Mouse (Mus musculus): ENCODE results near the gene D430019H16Rik.

D430019H16Rik gene

GRCm38 (mm10) chr12:105490227-105490626 lies 36.6 kb downstream of the D430019H16Rik start:
- no peak for DNase-seq (ENCODE audit: low spot score)

- DNase-seq (ENCODE audit: low spot score): no peak
Measured at GRCm38 (mm10) chr12:105490794-105491193, 37.1 kb downstream of the D430019H16Rik start.

DNA sequence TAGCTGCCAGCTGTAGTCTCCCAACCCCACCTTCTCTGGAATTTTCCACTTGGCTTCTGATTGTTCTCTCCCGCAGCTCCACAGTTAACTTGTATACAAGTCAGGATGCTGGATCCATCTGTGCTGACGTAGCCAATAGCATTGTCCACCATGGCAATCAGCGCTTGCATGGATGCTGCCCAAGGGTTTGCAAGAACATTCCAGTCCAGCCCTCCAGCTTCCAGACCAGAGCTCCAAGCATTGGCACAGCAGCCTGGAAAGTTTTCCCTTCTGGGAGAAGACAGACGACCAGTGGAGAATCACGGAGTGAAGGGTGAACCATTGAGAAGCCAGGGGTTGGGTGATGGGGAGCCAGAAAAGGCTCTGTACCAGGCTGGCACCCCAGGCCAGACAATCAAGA lies 41.1 kb downstream of the D430019H16Rik start:
- DNase-seq (ENCODE audit: low spot score): no peak

- DNase-seq (ENCODE audit: low spot score): peak; percentile 20
Measured at GRCm38 (mm10) chr12:105497894-105498293, 44.2 kb downstream of the D430019H16Rik start.

DNA sequence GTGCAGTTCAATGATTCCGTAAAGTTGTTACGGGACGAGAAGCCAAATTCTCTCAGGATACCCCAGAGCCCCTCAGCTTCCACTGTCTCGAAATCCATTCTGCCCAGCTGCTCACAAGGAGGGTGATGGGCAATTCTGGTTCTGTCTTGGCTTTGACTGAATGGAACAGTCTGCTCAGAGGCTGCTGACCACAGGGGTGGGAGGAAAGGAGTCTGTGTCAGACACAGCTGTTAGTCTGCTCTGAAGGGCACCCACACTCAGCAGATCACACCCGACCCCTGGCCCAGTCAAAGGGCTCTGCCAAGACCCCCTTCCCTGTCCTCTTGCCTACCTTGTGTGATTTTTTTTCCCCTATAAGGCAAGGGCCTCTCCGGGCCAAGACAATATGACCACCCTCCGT lies 44.8 kb downstream of the D430019H16Rik start:
- no peak for DNase-seq (ENCODE audit: low spot score)

GRCm38 (mm10) chr12:105498842-105499241 lies 45.2 kb downstream of the D430019H16Rik start:
- DNase-seq (ENCODE audit: low spot score): no peak

- DNase-seq (ENCODE audit: low spot score): no peak
Measured at GRCm38 (mm10) chr12:105500940-105501339, 47.3 kb downstream of the D430019H16Rik start.

GRCm38 (mm10) chr12:105504736-105505135 lies 51.1 kb downstream of the D430019H16Rik start:
- peak; percentile 17 for DNase-seq (ENCODE audit: low spot score)

DNA sequence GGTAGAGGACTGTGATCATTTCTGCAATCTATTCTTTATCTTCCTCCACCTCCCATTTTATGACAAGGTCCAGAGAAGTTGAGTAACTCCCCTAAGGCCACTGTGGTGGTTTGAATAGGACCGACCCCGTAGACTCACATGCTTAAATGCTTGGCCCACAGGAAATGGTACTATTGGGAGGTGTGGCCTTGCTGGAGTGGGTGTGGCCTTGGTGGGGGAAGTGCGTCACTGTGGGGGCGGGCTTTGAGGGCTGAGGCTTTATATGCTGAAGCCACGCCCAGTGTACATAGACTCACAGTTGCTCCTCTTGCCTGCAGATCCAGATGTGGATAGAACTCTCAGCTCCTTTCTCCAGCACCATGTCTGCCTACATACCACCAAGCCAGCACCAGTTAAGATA lies 57.5 kb downstream of the D430019H16Rik start:
- no peak for DNase-seq (ENCODE audit: low spot score)

GRCm38 (mm10) chr12:105511671-105512502 lies 58.2 kb downstream of the D430019H16Rik start:
- no peak for DNase-seq (ENCODE audit: low spot score)

GRCm38 (mm10) chr12:105514111-105514510 lies 60.5 kb downstream of the D430019H16Rik start:
- DNase-seq (ENCODE audit: low spot score): no peak

DNA sequence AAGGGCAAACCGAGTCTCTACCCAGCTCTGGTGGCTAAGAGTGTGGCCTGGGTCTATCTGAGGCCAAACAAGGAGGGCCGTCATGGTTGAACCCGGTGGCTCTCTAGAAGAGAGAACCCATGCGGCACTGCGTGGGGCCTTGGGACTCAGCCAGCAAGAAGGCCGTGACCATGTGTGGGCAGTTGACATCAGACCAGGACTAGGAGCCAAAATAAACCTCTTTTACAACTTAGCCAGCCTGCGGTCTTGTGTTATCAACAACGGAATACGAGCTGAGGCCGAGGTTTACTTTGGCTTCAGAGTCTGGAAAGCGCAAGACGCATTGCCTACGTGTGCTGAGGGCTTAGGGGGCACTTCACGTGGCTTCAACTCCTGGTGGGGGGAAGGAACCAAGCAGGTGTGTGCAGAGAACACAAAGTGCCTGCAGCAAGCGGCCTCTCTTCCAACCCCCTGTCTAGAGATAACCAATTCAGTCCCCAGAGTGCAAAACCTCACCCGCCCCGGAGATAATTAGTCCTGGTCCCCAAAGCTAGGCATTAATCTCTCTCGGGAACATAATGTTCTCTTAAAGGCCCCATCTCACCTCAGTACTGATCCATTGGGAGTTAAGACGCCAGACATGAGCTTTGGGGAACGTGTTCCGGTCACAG lies 63.5 kb downstream of the D430019H16Rik start:
- no peak for DNase-seq (ENCODE audit: low spot score)

DNA sequence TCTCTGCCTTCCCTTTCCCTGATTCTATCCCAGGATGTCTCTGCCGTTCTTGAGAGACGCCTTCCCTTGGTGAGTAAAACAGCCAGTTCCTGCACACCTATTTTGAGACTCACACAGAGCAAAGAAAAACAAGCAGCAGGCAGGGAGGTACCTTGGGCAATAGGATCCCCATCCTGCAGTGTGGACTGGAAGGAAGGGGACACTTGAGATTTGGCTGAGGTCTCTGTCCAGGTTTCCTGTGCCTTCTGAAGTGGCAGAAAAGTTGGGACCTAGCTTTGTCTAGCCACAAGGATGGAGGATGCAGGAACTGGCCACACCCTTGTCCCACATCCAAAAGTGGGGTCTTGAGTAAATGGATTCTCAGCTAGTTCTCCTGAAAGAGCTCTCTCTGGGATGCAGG lies 66.2 kb downstream of the D430019H16Rik start:
- no peak for DNase-seq (ENCODE audit: low spot score)

- DNase-seq (ENCODE audit: low spot score): no peak
Measured at GRCm38 (mm10) chr12:105521170-105521762, 67.6 kb downstream of the D430019H16Rik start.

DNA sequence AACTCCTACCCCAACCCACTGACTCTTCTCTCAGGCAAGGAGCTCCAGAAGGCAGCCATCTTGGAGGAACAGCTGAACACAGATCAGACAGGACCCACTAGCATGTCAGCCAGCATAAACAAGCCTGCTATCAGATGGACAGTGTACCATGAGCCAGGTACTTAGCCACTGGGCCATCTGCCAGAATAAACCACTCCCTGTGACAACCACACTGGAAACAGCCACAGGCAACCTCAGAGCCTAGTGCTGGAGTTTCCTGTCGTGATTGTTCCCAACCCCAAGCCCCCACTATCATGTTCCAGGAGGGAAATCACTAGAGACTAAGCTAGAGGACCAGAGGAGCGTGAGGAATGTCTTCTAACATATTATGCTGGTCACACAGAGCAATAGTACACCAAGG lies 70.1 kb downstream of the D430019H16Rik start:
- DNase-seq (ENCODE audit: low spot score): no peak

DNA sequence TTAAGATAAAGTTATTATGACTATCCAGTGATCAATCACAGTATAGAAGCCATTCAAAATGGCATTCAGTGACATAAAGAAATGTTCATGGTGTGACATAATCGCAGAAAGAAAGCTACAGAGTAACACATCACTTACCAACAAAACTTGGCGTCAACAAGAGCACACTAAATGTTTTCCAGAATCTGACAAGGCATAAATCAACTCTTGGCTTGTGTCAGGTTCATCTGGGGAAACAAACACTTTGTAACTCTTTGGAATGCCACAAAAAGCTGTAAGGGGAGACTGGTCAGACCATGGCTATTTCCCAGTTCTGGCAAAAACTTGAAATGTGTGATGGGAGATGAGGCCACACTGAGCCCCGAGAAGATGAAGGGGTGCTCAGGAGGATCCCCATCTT lies 72.5 kb downstream of the D430019H16Rik start:
- no peak for DNase-seq (ENCODE audit: low spot score)

- DNase-seq (ENCODE audit: low spot score): no peak
Measured at GRCm38 (mm10) chr12:105526829-105527228, 73.2 kb downstream of the D430019H16Rik start.

DNA sequence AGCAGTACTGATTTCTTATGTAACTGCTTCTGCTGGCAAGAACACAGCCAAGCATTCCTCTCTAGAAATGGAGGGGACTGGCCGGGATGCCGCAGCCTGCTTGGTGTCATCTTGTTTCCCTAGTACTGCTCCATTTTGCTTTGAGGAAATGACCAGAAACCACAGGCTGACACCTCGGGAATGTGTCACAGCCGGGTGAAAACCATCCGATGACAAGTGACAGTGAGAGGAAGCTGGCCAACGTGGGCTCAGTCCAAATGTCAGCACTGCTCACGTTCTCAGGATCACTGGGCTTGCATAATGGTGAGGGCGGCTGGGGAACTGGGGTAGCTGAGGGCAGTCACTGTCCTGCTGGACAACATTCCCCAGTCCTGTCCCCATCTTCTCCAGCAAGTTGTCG lies 75.9 kb downstream of the D430019H16Rik start:
- no peak for DNase-seq (ENCODE audit: low spot score)

- no peak for DNase-seq (ENCODE audit: low spot score)
Measured at GRCm38 (mm10) chr12:105531724-105532371, 78.2 kb downstream of the D430019H16Rik start.

- DNase-seq (ENCODE audit: low spot score): no peak
Measured at GRCm38 (mm10) chr12:105534842-105535241, 81.2 kb downstream of the D430019H16Rik start.

GRCm38 (mm10) chr12:105535968-105536760 lies 82.5 kb downstream of the D430019H16Rik start:
- DNase-seq (ENCODE audit: low spot score): no peak

GRCm38 (mm10) chr12:105537162-105537561 lies 83.5 kb downstream of the D430019H16Rik start:
- no peak for DNase-seq (ENCODE audit: low spot score)
